Mouse (Mus musculus) spleen, adult 2 months (tissue): ENCODE measurements at regions not wholly inside any gene's neighbourhood (a gene's known extent, or its start where the extent isn't known, plus 50 kb on each side); places are given as distances from the start of the nearest gene placed in this dataset.

ENCODE experiments used
- DNase-seq, 2 experiments: peaks; one replicate each; pipeline versions ENCODE4 v3.0.0 to v3.0.0-alpha.2; 2012 to 2021; ENCODE audit warnings: low spot score in 2 of 2, low read depth in 1 of 2
- H3K27ac ChIP-seq: fragments of 200-500 bp; 2 replicates; pipeline ENCODE4 v1.5.1; 2012; ENCODE audit warnings: low read length, inconsistent platforms; ENCODE audit not compliant: insufficient read depth
- H3K27me3 ChIP-seq: fragments of 200-500 bp; 2 replicates; pipeline ENCODE4 v1.6.1; 2012; ENCODE audit warnings: mild to moderate bottlenecking, moderate library complexity, low read length, inconsistent platforms; ENCODE audit not compliant: control insufficient read depth, insufficient read depth
- H3K36me3 ChIP-seq: fragments of 200-500 bp; 2 replicates; pipeline ENCODE4 v1.6.1; 2012; ENCODE audit warnings: mild to moderate bottlenecking, low read length, inconsistent platforms; ENCODE audit not compliant: control insufficient read depth, insufficient read depth
- H3K4me1 ChIP-seq: fragments of 200-500 bp; 2 replicates; pipeline ENCODE4 v1.6.1; 2011; ENCODE audit warnings: inconsistent platforms; ENCODE audit not compliant: control insufficient read depth, insufficient read depth, insufficient read length
- H3K4me3 ChIP-seq: fragments of 200-500 bp; 2 replicates; pipeline ENCODE4 v1.5.1; 2011; ENCODE audit warnings: mild to moderate bottlenecking, inconsistent platforms; ENCODE audit not compliant: insufficient read depth, insufficient read length; ENCODE audit errors: extremely low read depth
- CTCF ChIP-seq: fragments of 200-500 bp; IDR thresholded peaks from 2 replicates; pipeline ENCODE4 v1.5.1; 2011; ENCODE audit warnings: mild to moderate bottlenecking, inconsistent platforms; ENCODE audit not compliant: insufficient read depth, insufficient read length, insufficient replicate concordance; ENCODE audit errors: extremely low read depth
- POLR2A ChIP-seq: fragments of 200-500 bp; IDR thresholded peaks from 2 replicates; pipeline ENCODE4 v1.6.1; 2011; ENCODE audit warnings: low read depth, low read length, inconsistent platforms
- WGBS: fragments of 180-500 bp; shearing (Covaris S2); methylation state at CpG from one replicate; pipeline ENCODE4 v1.1.7; 2018; 5-methylcytosine and 5-hydroxymethylcytosine counted together

DNA sequence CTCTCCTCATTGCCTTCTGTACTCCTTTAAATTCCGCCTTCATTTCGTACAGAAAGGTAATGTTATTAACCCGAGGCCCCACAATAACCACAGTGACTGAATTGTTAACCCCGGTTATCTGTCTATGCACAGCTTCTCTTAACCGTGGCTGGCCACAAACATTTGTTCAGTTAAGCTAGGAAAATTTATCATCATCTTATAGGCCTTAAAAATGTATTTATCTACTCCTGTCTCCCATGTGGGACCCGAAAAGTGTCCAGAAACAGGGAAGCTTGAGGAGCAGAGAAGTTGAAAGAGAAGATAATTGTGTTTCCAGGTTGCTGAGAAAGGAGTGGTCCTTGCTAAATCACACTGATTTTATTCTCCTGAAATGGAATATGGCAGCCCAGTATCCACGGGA, 206.6 kb upstream of the Trib2 start:
- Histone ChIP-seq H3K4me3 (no peak overlapping the region), H3K27ac (no peak overlapping the region), H3K27me3 (no peaks in the 10 kb centered on the region), H3K4me1 (no peaks in the 10 kb centered on the region), H3K36me3 (no peaks in the 10 kb centered on the region)
- 82% methylated on average over 7 of the region's 7 CpGs for WGBS
- TF ChIP-seq POLR2A = no peak
- TF ChIP-seq CTCF = no peak
- DNase-seq = no peak

DNA sequence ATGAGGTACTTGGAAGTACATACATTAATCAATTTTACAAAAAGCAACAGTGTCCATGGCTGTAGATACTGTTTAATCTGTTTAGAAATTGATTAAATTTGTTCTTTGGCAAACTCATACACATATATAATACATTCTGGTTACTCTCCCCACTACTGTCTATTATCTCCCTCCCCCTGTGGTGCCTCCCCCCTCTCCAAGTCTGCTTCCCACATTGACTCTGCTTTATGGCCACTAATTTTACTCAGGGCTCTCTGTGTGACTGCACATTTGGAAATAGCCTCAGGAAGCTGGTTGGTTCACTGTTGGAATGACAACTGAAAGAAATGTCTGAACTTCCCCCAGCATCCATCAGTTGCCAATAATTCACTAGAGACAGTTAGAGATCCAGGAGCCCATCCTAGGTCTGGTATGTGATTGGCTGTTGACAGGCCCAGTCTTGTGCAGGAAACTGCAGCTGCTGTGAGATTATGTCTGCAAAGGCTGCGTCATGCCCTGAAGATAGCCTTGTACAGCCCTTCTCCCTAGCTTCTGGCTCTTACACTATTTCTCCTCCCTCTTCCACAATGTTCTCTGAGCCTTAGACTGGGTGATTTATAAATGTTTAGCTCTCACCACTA, 204.6 kb upstream of the Trib2 start:
- Histone ChIP-seq H3K27me3 (no peaks in the 10 kb centered on the region), H3K4me1 (no peaks in the 10 kb centered on the region), H3K4me3 (no peak overlapping the region), H3K27ac (no peak overlapping the region), H3K36me3 (no peaks in the 10 kb centered on the region)
- no peak for DNase-seq
- WGBS = 66% methylated on average over 1 of the region's 1 CpGs
- TF ChIP-seq CTCF = no peak

DNA sequence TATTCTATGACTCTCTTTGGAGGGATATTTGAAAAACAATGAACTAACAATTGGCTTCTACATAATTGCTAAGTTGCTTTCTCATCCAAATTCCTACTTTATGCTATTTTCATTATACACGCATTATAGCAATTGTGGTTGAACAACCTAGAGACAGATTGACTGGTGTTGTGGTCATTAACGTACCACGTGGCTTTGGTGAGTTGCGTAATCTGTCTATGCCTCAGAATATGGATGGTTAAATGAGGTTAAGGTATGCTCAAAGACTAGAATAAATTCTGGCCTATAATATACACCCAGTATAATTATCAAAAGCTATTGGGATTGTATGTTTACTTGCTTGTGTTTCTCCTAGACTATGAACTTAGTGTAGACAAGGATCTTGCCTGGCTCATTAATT, 201.5 kb upstream of the Trib2 start:
- no peaks in the 10 kb centered on the region for H3K27me3 ChIP-seq
- 67% methylated on average over 4 of the region's 4 CpGs for WGBS
- peaks cover 8% of the 10 kb centered on the region; the same call in 1 of the 2 replicates for H3K4me1 ChIP-seq
- TF ChIP-seq CTCF = no peak
- no peak for TF ChIP-seq POLR2A
- H3K27ac ChIP-seq = no peak overlapping the region
- DNase-seq = no peak
- no peak overlapping the region for H3K4me3 ChIP-seq
- H3K36me3 ChIP-seq = no peaks in the 10 kb centered on the region

DNA sequence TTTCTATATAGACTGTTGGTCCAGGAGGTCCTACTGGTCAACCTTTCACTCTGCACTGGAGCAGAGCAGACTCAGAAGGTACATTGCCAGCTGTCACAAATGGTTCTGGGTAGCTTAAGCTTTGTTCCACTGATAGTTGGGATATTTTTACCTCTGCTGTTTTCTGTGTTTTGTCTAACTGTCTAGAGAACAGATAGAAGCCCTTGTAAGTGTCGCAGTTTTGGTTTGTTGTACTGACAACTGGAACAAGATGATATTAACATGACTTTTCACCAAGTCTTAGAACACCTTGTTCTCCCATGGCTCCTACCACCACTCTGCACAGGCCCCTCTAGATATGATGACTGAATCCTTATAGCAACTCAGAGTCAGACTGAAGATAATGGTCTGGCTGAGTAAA, 199.9 kb upstream of the Trib2 start:
- H3K27me3 ChIP-seq = no peaks in the 10 kb centered on the region
- 84% methylated on average over 1 of the region's 1 CpGs for WGBS
- DNase-seq = no peak
- no peak for TF ChIP-seq POLR2A
- no peak for TF ChIP-seq CTCF
- no peak overlapping the region for H3K27ac ChIP-seq
- no peaks in the 10 kb centered on the region for H3K36me3 ChIP-seq
- H3K4me3 ChIP-seq = no peak overlapping the region
- H3K4me1 ChIP-seq = peaks cover 8% of the 10 kb centered on the region; the same call in 1 of the 2 replicates

DNA sequence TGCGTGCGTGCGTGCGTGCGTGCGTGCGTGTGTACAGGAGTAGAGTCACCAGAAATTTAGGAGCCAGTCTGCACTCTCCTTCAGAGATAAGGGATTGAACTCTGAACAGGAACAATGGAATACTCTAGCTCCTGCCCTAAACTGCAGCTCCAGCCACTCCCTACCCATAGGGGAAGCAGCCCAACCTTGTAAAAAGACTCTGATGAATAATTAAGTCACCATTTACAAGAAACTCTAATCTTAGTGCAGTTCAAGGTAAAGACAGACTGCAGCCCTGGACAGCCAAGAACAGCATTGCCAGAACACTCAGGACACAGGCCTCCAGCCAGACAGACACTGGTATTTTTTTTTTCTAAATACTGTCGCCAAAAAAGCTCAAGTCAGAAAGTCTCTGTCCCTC, 198.9 kb upstream of the Trib2 start:
- WGBS = 77% methylated on average over 8 of the region's 8 CpGs
- H3K27ac ChIP-seq = no peak overlapping the region
- TF ChIP-seq POLR2A (no peak), CTCF (no peak)
- peaks cover 8% of the 10 kb centered on the region; the same call in 1 of the 2 replicates for H3K4me1 ChIP-seq
- no peak overlapping the region for H3K4me3 ChIP-seq
- no peaks in the 10 kb centered on the region for H3K36me3 ChIP-seq
- no peaks in the 10 kb centered on the region for H3K27me3 ChIP-seq
- DNase-seq = no peak

DNA sequence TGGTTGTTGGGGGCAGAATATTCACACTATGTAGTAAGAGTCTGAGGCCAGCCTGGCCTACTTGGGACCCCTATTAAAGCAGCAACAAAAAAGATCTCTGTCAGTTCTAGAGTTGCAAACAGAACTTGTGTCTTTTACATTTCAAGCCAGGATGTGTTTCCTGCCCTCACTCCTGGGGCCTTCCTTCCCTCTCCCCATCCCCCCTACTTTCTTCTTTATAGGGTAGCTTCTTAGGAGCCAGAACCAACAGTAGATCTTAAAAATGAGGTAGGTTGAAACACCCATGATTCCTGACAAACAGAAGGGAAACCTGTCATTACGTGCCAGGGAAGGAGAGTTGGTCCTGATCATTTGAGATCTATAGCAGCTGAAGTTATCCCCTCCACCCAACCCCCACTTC, 198.0 kb upstream of the Trib2 start:
- TF ChIP-seq POLR2A = no peak
- no peak for TF ChIP-seq CTCF
- Histone ChIP-seq H3K4me1 (peaks cover 12% of the 10 kb centered on the region; the same call in 1 of the 2 replicates), H3K27me3 (no peaks in the 10 kb centered on the region), H3K27ac (no peak overlapping the region), H3K36me3 (no peaks in the 10 kb centered on the region), H3K4me3 (no peak overlapping the region)
- no peak for DNase-seq
- 82% methylated on average over 1 of the region's 1 CpGs for WGBS

DNA sequence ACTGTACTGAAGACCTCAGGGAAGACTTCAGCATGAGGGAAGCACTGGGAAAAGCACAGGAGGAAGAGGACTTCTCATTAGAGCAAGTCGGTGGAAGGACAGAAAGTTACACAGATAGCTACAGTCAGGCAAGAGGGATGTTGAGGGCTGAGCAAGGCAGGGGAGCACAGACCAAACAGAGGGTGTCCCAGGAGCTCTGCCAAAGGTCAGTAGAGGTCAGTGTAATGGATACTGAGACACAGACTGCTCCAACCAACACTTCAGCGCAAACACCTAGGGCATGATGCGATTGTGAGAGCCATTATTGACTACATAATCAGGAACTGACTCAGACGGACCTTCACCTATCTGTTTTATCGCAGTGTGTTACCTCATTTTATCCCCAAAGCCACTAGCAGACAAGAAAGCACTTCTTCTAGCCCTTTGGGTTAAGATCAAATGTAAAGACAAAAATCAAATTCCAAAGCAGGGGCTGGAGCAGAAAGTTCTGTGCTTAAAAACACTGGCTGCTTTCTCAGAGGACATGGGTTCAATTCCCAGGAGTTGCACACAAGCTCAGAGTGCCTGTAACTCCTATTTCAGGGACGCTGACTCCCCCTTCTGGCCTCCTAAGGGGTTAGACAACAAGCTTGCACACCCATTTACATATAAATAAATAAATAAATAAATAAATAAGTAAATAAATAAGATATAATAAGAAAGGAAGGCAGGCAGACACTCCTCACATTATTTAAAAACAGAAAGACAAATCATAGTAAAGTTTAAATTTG, 197.3 kb upstream of the Trib2 start:
- no peak for DNase-seq
- no peaks in the 10 kb centered on the region for H3K36me3 ChIP-seq
- H3K27ac ChIP-seq = peak overlapping the region; percentile 37
- WGBS = 88% methylated on average over 6 of the region's 6 CpGs
- no peak overlapping the region for H3K4me3 ChIP-seq
- no peaks in the 10 kb centered on the region for H3K27me3 ChIP-seq
- TF ChIP-seq POLR2A = no peak
- peak; percentile 22; the same call in 1 of the 2 replicates for TF ChIP-seq CTCF
- peaks cover 12% of the 10 kb centered on the region; the same call in 1 of the 2 replicates for H3K4me1 ChIP-seq
